Comparison of ENCODE assay signal across 8 mouse cellular contexts in the genomic region with DNA sequence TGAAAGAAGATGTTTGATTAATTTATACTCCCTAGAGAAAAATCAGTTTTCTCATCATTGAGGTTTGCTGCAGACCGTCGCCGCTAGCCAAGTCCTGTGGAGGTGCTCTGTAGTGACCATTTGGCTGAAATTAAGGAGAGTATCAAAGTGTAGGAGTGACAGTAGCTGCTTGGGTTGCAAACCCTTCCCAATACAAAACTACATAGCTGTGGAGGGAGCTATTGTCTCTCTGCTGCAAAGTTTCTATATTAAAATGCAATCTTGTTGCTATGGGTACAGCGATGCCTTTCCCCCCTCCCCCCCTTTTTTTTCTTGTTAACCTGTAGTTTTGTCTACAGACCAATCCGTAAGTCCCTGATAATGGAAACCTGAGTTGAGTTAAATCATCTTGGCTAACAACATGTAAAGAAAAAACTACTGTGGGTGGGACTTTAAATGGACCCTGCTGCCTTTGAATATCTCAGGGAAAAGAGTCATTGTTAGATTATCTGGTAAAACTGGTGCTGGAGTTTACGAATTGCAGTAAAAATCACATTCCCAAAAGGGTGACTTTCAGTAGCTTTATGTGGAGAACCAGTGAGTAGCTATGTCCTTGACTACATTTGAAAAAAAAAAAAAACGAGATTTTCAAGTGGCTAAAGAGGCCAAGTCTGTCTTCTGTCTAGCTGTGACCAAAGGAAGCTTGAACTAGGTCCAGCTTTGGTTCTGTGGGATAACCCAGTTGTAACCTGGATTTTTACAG. TPM values are rescaled to one million over a fixed set of nuclear protein-coding genes. Genes with fewer than 3 reads are reported as not detected.
DNase-seq lines count a peak whose midpoint lies in the region; ATAC-seq and TF ChIP-seq lines count a peak whose summit lies in the region.

No protein-coding gene starts in this region.

- peak overlapping the region; percentile 94 to 98 for H3K27ac ChIP-seq in heart, embryonic 14.5 days (replicated peaks in 1 of 2; ENCODE audit: control insufficient read depth in 1 of 2, insufficient read depth in 1 of 2, low read depth in 2 of 2, low read length in 2 of 2)
- H3K27ac ChIP-seq in MEL (ENCODE audit: control insufficient read depth, low read depth, low read length): peak overlapping the region; percentile 25
- H3K27ac ChIP-seq in heart, postnatal 0 days (ENCODE audit: low read depth): peak overlapping the region; percentile 98
- peak overlapping the region; percentile 87 for H3K27ac ChIP-seq in midbrain, embryonic 12.5 days (replicated peaks)

- H3K27me3 ChIP-seq in heart, embryonic 14.5 days (ENCODE audit: control insufficient read depth, insufficient read depth, low read length): no peaks in the 10 kb centered on the region
- no peaks in the 10 kb centered on the region for H3K27me3 ChIP-seq in MEL (ENCODE audit: control insufficient read depth in 1 of 2, insufficient read depth in 2 of 2, low read length in 2 of 2)
- H3K27me3 ChIP-seq in heart, postnatal 0 days (ENCODE audit: control insufficient read depth, insufficient read depth, low read length): no peaks in the 10 kb centered on the region
- no peaks in the 10 kb centered on the region for H3K27me3 ChIP-seq in midbrain, embryonic 12.5 days

- no peak for TF ChIP-seq CTCF in MEL (IDR thresholded peaks at IDR 0.05 in 2 of 3, conservative IDR thresholded peaks at IDR 0.05 in 1 of 3; ENCODE audit: control insufficient read depth in 1 of 3, insufficient read depth in 1 of 3, low read depth in 2 of 3, low read length in 3 of 3, poor library complexity in 1 of 3, severe bottlenecking in 1 of 3)
- TF ChIP-seq CTCF in heart, postnatal 0 days (IDR thresholded peaks at IDR 0.05; ENCODE audit: low read depth): no peak

- H3K36me3 ChIP-seq in heart, embryonic 14.5 days (ENCODE audit: control insufficient read depth, insufficient read depth, low read length): 0 out of 2 replicates have a peak, but pooled peaks cover 16% of the 10 kb centered on the region
- peaks cover 0 to 48% of the 10 kb centered on the region in 2 experiments; a peak in 2 of 4 replicates for H3K36me3 ChIP-seq in MEL (ENCODE audit: control insufficient read depth in 1 of 2, insufficient read depth in 2 of 2, low read length in 2 of 2)
- no peaks in the 10 kb centered on the region for H3K36me3 ChIP-seq in heart, postnatal 0 days (replicated peaks; ENCODE audit: control insufficient read depth, insufficient read depth, low read length)
- H3K36me3 ChIP-seq in midbrain, embryonic 12.5 days: 0 out of 2 replicates have a peak, but pooled peaks cover 4% of the 10 kb centered on the region

- ATAC-seq in heart, embryonic 14.5 days (ENCODE audit: insufficient number of reproducible peaks, insufficient read depth, low FRiP score, low read depth): no peak
- ATAC-seq in heart, postnatal 0 days (ENCODE audit: insufficient read depth, low read depth): no peak
- no peak for ATAC-seq in midbrain, embryonic 12.5 days (ENCODE audit: low FRiP score, low read depth)
- no peak for ATAC-seq in megakaryocyte progenitor cell, adult 5-6 weeks (replicated peaks; ENCODE audit: poor library complexity)

- 11% methylated on average over 7 of the region's 7 CpGs for WGBS in heart, embryonic 14.5 days
- 15% methylated on average over 7 of the region's 7 CpGs for WGBS in heart, postnatal 0 days
- WGBS in midbrain, embryonic 12.5 days: 2% methylated on average over 7 of the region's 7 CpGs

- TF ChIP-seq POLR2A in MEL (IDR thresholded peaks at IDR 0.05; ENCODE audit: control insufficient read depth in 1 of 2, insufficient read depth in 1 of 2, low read depth in 1 of 2, low read length in 2 of 2, poor library complexity in 1 of 2): no peak

- intact Hi-C loops in heart, postnatal 14 days (cut with DNase I): no loop called here

- peaks cover 26 to 49% of the 10 kb centered on the region in 2 experiments for H3K4me1 ChIP-seq in heart, embryonic 14.5 days (ENCODE audit: control insufficient read depth in 2 of 2, insufficient read depth in 2 of 2, low read length in 2 of 2)
- H3K4me1 ChIP-seq in MEL (ENCODE audit: control insufficient read depth in 1 of 2, insufficient read depth in 2 of 2, low read length in 2 of 2): peaks cover 14 to 41% of the 10 kb centered on the region in 2 experiments; a peak in 3 of 4 replicates
- peaks cover 36% of the 10 kb centered on the region for H3K4me1 ChIP-seq in heart, postnatal 0 days (ENCODE audit: control insufficient read depth, insufficient read depth)
- H3K4me1 ChIP-seq in midbrain, embryonic 12.5 days: peaks cover 45% of the 10 kb centered on the region

- TF ChIP-seq RAD21 in MEL (IDR thresholded peaks at IDR 0.05; ENCODE audit: low read depth, low read length): no peak

- no peak for TF ChIP-seq EP300 in MEL (IDR thresholded peaks at IDR 0.05; ENCODE audit: low read depth in 1 of 2, low read length in 2 of 2)
- TF ChIP-seq EP300 in heart, postnatal 0 days (IDR thresholded peaks at IDR 0.05; ENCODE audit: low read depth): no peak

- H3K9me3 ChIP-seq in heart, embryonic 14.5 days (ENCODE audit: control insufficient read depth, low read length): no peaks in the 10 kb centered on the region
- no peaks in the 10 kb centered on the region for H3K9me3 ChIP-seq in MEL (replicated peaks; ENCODE audit: insufficient read depth, low read length)
- no peaks in the 10 kb centered on the region for H3K9me3 ChIP-seq in heart, postnatal 0 days (replicated peaks; ENCODE audit: control insufficient read depth, low read length)
- no peaks in the 10 kb centered on the region for H3K9me3 ChIP-seq in midbrain, embryonic 12.5 days

- DNase-seq in heart, postnatal 14 days: no peak
- peak; percentile 38 for DNase-seq in MEL (ENCODE audit: low read depth, low spot score)
- DNase-seq in heart, postnatal 0 days (ENCODE audit: low spot score): peak; percentile 32
- no peak for DNase-seq in adrenal gland, postnatal 25 days
- no peak for DNase-seq in frontal cortex, postnatal 14 days (ENCODE audit: low spot score in 2 of 2)

- peak overlapping the region; percentile 44 to 86 for H3K4me3 ChIP-seq in heart, embryonic 14.5 days (ENCODE audit: control insufficient read depth in 1 of 2, insufficient read depth in 1 of 2, low read depth in 1 of 2, low read length in 2 of 2)
- H3K4me3 ChIP-seq in MEL (ENCODE audit: control insufficient read depth in 1 of 2, insufficient read depth in 1 of 2, low read depth in 2 of 2, low read length in 2 of 2): peak overlapping the region; percentile 45 to 95
- H3K4me3 ChIP-seq in heart, postnatal 0 days (ENCODE audit: low read depth, low read length): peak overlapping the region; percentile 81
- H3K4me3 ChIP-seq in midbrain, embryonic 12.5 days: peak overlapping the region; percentile 71

- H3K4me2 ChIP-seq in heart, embryonic 14.5 days (ENCODE audit: low read length): peak overlapping the region; percentile 85
- peak overlapping the region; percentile 66 for H3K4me2 ChIP-seq in heart, postnatal 0 days (ENCODE audit: low read depth, low read length)
- peak overlapping the region; percentile 67 for H3K4me2 ChIP-seq in midbrain, embryonic 12.5 days (replicated peaks)

- peaks cover 47% of the 10 kb centered on the region for H3K79me2 ChIP-seq in MEL (ENCODE audit: control insufficient read depth, insufficient read depth, low read length, poor library complexity)

- H3K9ac ChIP-seq in heart, embryonic 14.5 days (ENCODE audit: low read length): peak overlapping the region; percentile 96
- H3K9ac ChIP-seq in MEL (ENCODE audit: control insufficient read depth, low read depth, low read length, poor library complexity, severe bottlenecking): peak overlapping the region; percentile 97
- peak overlapping the region; percentile 88 for H3K9ac ChIP-seq in heart, postnatal 0 days (replicated peaks; ENCODE audit: low read depth, low read length)
- H3K9ac ChIP-seq in midbrain, embryonic 12.5 days (replicated peaks): peak overlapping the region; percentile 56

TF ChIP-seq in MEL, 35 proteins besides CTCF, POLR2A, EP300 and RAD21:
- TF ChIP-seq SIN3A (IDR thresholded peaks at IDR 0.05; ENCODE audit: low read length): peak; percentile 52; the same call in 1 of the 2 replicates
- no peak for TF ChIP-seq JUND (IDR thresholded peaks at IDR 0.05; ENCODE audit: low read depth, low read length)
- TF ChIP-seq UBTF (IDR thresholded peaks at IDR 0.05; ENCODE audit: borderline replicate concordance, insufficient read depth, low read depth, low read length): no peak
- no peak for TF ChIP-seq GABPA (IDR thresholded peaks at IDR 0.05; ENCODE audit: low read depth, low read length)
- TF ChIP-seq MAFK (IDR thresholded peaks at IDR 0.05; ENCODE audit: borderline replicate concordance, low read depth, low read length): 0 out of 2 replicates have a peak, but pooled peaks have one; percentile 26
- TF ChIP-seq MXI1 (IDR thresholded peaks at IDR 0.05; ENCODE audit: low read depth, low read length): peak; percentile 66; the same call in 1 of the 2 replicates
- TF ChIP-seq ETS1 (IDR thresholded peaks at IDR 0.05; ENCODE audit: low read depth, low read length): 0 out of 2 replicates have a peak, but pooled peaks have one; percentile 11
- peak; percentile 42 for TF ChIP-seq ZNF384 (IDR thresholded peaks at IDR 0.05; ENCODE audit: low read depth, low read length)
- no peak for TF ChIP-seq ELF1 (IDR thresholded peaks at IDR 0.05; ENCODE audit: low read depth, low read length)
- TF ChIP-seq GATA1 (IDR thresholded peaks at IDR 0.05; ENCODE audit: low read depth, low read length): no peak
- peak; percentile 79; the same call in 1 of the 2 replicates for TF ChIP-seq CHD1 (IDR thresholded peaks at IDR 0.05; ENCODE audit: low read depth, low read length)

RNA-seq across cellular contexts. Expression of gene Klf3, which starts 2.1 kb away (rescaled TPM):
- polyA plus RNA-seq in heart, embryonic 14.5 days (2014; fragmentation: Nextera tagmentation; extraction: Ambion mirVana): 51.9 and 52.1 TPM in 2 replicates
- 10 to 100 TPM; 61.8 to 77.4 TPM for total RNA-seq in heart, postnatal 14 days (2021)
- total RNA-seq in MEL (2012; rRNA removed): 7.1 and 8.4 TPM in 2 replicates
- 10 to 100 TPM; 39.7 to 72.2 TPM for polyA plus RNA-seq in MEL (2012; ENCODE audit: insufficient read depth in 1 of 2, insufficient read length in 2 of 2, low read depth in 1 of 2, low replicate concordance in 2 of 2, missing spikeins in 1 of 2)
- total RNA-seq in heart, postnatal 0 days (2014; rRNA removed; ENCODE audit: low replicate concordance): 22.6 and 26.5 TPM in 2 replicates
- polyA plus RNA-seq in heart, postnatal 0 days (2015; fragmentation: Nextera tagmentation; extraction: Ambion mirVana): 33.5 and 37.3 TPM in 2 replicates
- 37.4 and 39.9 TPM in 2 replicates for polyA plus RNA-seq in midbrain, embryonic 12.5 days (2016; fragmentation: Nextera tagmentation; extraction: Ambion mirVana)
- 61.6 and 74.6 TPM in 2 replicates for total RNA-seq in adrenal gland, postnatal 25 days (2021)
- 30.7 and 42.7 TPM in 2 replicates for total RNA-seq in megakaryocyte progenitor cell, adult 5-6 weeks (2015)
- 9.4 and 12.5 TPM in 2 replicates for total RNA-seq in megakaryocyte progenitor cell, adult 5-6 weeks (2017)

Comparison
In these comparisons a context has a peak if more than half of its experiments do, and no peak if none do; other contexts are left out.
1. DNase-seq: peak in MEL (single experiment) and heart, postnatal 0 days (single experiment); none in heart, postnatal 14 days (0 of 2), adrenal gland, postnatal 25 days (single experiment) and frontal cortex, postnatal 14 days (0 of 2).
2. H3K27ac ChIP-seq: peak in every context shown above with its lines; median percentile 98 in heart, postnatal 0 days; 96 in heart, embryonic 14.5 days; 87 in midbrain, embryonic 12.5 days; 25 in MEL.
3. Peak in every context shown above with its lines, with median percentiles within 50 percentile points of each other: H3K4me2 ChIP-seq, H3K4me3 ChIP-seq and H3K9ac ChIP-seq.